ENCODE assay signal across 8 mouse cellular contexts in the genomic region with DNA sequence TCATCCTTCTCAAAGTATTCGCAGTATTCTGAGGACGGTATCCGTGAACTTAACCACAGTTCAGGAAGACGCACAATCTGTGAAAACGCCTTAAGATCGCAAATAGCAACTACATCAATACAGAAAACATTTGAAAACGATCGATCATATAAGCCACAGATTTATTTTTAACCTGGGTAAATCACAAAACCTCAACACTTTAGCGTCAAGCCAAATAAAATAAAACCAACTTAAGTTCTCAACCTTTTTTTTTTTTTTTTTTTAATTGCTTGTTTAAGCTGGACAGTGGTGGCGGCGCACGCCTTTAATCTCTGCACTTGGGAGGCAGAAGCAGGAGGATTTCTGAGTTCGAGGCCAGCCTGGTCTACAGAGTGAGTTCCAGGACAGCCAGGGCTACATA. TPM values are rescaled to one million over a fixed set of nuclear protein-coding genes. Genes with fewer than 3 reads are reported as not detected.
DNase-seq lines count a peak whose midpoint lies in the region; ATAC-seq and TF ChIP-seq lines count a peak whose summit lies in the region.

No protein-coding gene starts in this region.

- no peak for DNase-seq in cerebellum, adult 2 months
- no peak for DNase-seq in cerebellum, adult 11 months
- DNase-seq in spleen, adult 2 months (ENCODE audit: low read depth in 1 of 2, low spot score in 2 of 2) = peak in 1 of 2 experiments; percentile 8
- DNase-seq in spleen, postnatal 4 days (ENCODE audit: low spot score in 2 of 2) = no peak
- no peak for DNase-seq in adrenal gland, adult 18-20 months (ENCODE audit: low spot score in 2 of 2)
- no peak for DNase-seq in c-Kit-positive CD71-positive TER-119-positive erythroid progenitor cells, embryonic 14.5 days (ENCODE audit: low spot score)
- DNase-seq in spleen, postnatal 14 days (ENCODE audit: low spot score in 2 of 2) = no peak

- TF ChIP-seq CTCF in cerebellum, adult 2 months (IDR thresholded peaks at IDR 0.05; ENCODE audit: borderline replicate concordance, insufficient read depth, low read depth, low read length) = no peak
- no peak for TF ChIP-seq CTCF in spleen, adult 2 months (IDR thresholded peaks at IDR 0.05; ENCODE audit: extremely low read depth, insufficient read depth, insufficient read length, insufficient replicate concordance)

- peak; percentile 28; the same call in 1 of the 2 replicates for ATAC-seq in limb, embryonic 15.5 days (ENCODE audit: insufficient number of reproducible peaks, low FRiP score, low TSS enrichment, low read depth)

- H3K4me3 ChIP-seq in cerebellum, adult 2 months (replicated peaks; ENCODE audit: insufficient read depth, low read depth, low read length) = peak overlapping the region; percentile 46
- peak overlapping the region; percentile 49; the same call in 1 of the 2 replicates for H3K4me3 ChIP-seq in spleen, adult 2 months (ENCODE audit: extremely low read depth, insufficient read depth, insufficient read length)
- H3K4me3 ChIP-seq in limb, embryonic 15.5 days = peak overlapping the region; percentile 70

- H3K9me3 ChIP-seq in limb, embryonic 15.5 days = no peaks in the 10 kb centered on the region

- H3K36me3 ChIP-seq in spleen, adult 2 months (ENCODE audit: control insufficient read depth, insufficient read depth, low read length) = peaks cover 10% of the 10 kb centered on the region
- H3K36me3 ChIP-seq in limb, embryonic 15.5 days = peaks cover 25% of the 10 kb centered on the region

- no peak overlapping the region for H3K9ac ChIP-seq in limb, embryonic 15.5 days

- TF ChIP-seq POLR2A in cerebellum, adult 2 months (IDR thresholded peaks at IDR 0.05; ENCODE audit: borderline replicate concordance, insufficient read depth, low read length) = no peak
- no peak for TF ChIP-seq POLR2A in spleen, adult 2 months (IDR thresholded peaks at IDR 0.05; ENCODE audit: low read depth, low read length)

- H3K27me3 ChIP-seq in cerebellum, adult 2 months (ENCODE audit: control insufficient read depth, insufficient read depth, low read length) = no peaks in the 10 kb centered on the region
- no peaks in the 10 kb centered on the region for H3K27me3 ChIP-seq in spleen, adult 2 months (ENCODE audit: control insufficient read depth, insufficient read depth, low read length)
- no peaks in the 10 kb centered on the region; the same call in 1 of the 2 replicates for H3K27me3 ChIP-seq in limb, embryonic 15.5 days

- no peaks in the 10 kb centered on the region for H3K4me1 ChIP-seq in cerebellum, adult 2 months (ENCODE audit: control insufficient read depth, insufficient read depth, low read length)
- peaks cover 2% of the 10 kb centered on the region; the same call in 1 of the 2 replicates for H3K4me1 ChIP-seq in spleen, adult 2 months (ENCODE audit: control insufficient read depth, insufficient read depth, insufficient read length)
- peaks cover 9% of the 10 kb centered on the region for H3K4me1 ChIP-seq in limb, embryonic 15.5 days

- H3K4me2 ChIP-seq in limb, embryonic 15.5 days = peak overlapping the region; percentile 45

- 40% methylated on average over 13 of the region's 13 CpGs for WGBS in cerebellum, adult 2 months
- WGBS in spleen, adult 2 months = 27% methylated on average over 13 of the region's 13 CpGs
- WGBS in limb, embryonic 15.5 days = 33% methylated on average over 13 of the region's 13 CpGs

- no peak overlapping the region for H3K27ac ChIP-seq in cerebellum, adult 2 months (ENCODE audit: insufficient read depth, low read length)
- H3K27ac ChIP-seq in spleen, adult 2 months (ENCODE audit: insufficient read depth, low read length) = no peak overlapping the region
- peak overlapping the region; percentile 54; the same call in 1 of the 2 replicates for H3K27ac ChIP-seq in limb, embryonic 15.5 days

RNA-seq across cellular contexts. Expression of a gene that starts 0.6 kb away (rescaled TPM):
- polyA plus RNA-seq in cerebellum, adult 2 months (2012; rRNA removed) = 60.5 and 62.5 TPM in 2 replicates
- 21.1 and 25.1 TPM in 2 replicates for polyA plus RNA-seq in spleen, adult 2 months (2012; rRNA removed)
- polyA plus RNA-seq in limb, embryonic 15.5 days (2015; fragmentation: Nextera tagmentation; extraction: Ambion mirVana) = 89.5 and 91.2 TPM in 2 replicates
- 10 to 100 TPM; 45.3 to 47.8 TPM for total RNA-seq in adrenal gland, adult 18-20 months (2021)

RNA-seq across cellular contexts. Expression of a gene that starts 5.1 kb away (rescaled TPM):
- polyA plus RNA-seq in cerebellum, adult 2 months (2012; rRNA removed) = 0.03 TPM in 1 of 2 replicates, not detected in the other
- polyA plus RNA-seq in spleen, adult 2 months (2012; rRNA removed) = 0.02 TPM in 1 of 2 replicates, not detected in the other
- polyA plus RNA-seq in limb, embryonic 15.5 days (2015; fragmentation: Nextera tagmentation; extraction: Ambion mirVana) = 0.27 and 1.4 TPM in 2 replicates
- total RNA-seq in adrenal gland, adult 18-20 months (2021) = under 1 TPM in 1 of 2 experiments, not detected in 1; 0.27 TPM

RNA-seq across cellular contexts. Expression of a gene that starts 28.9 kb away (rescaled TPM):
- polyA plus RNA-seq in cerebellum, adult 2 months (2012; rRNA removed) = 0.05 TPM in 1 of 2 replicates, not detected in the other
- 0.05 TPM in 1 of 2 replicates, not detected in the other for polyA plus RNA-seq in spleen, adult 2 months (2012; rRNA removed)
- polyA plus RNA-seq in limb, embryonic 15.5 days (2015; fragmentation: Nextera tagmentation; extraction: Ambion mirVana) = 0.34 and 2.5 TPM in 2 replicates
- 1 to 10 TPM in 1 of 2 experiments, not detected in 1; 1.4 TPM for total RNA-seq in adrenal gland, adult 18-20 months (2021)

RNA-seq across cellular contexts. Expression of a gene that starts 47.2 kb away (rescaled TPM):
- not detected in 2 replicates for polyA plus RNA-seq in cerebellum, adult 2 months (2012; rRNA removed)
- polyA plus RNA-seq in spleen, adult 2 months (2012; rRNA removed) = 0.06 TPM in 2 replicates
- 0.56 and 2.3 TPM in 2 replicates for polyA plus RNA-seq in limb, embryonic 15.5 days (2015; fragmentation: Nextera tagmentation; extraction: Ambion mirVana)
- total RNA-seq in adrenal gland, adult 18-20 months (2021) = under 1 TPM in 1 of 2 experiments, not detected in 1; 0.86 TPM
